Mouse (Mus musculus): Measurements from ENCODE around the gene Col5a3. TPM values are rescaled to one million over a fixed set of nuclear protein-coding genes. Genes with fewer than 3 reads are reported as not detected.
A peak's percentile ranks its signal among the peaks of the same experiment; 100 is the strongest.

Col5a3 gene
- polyA plus RNA-seq, 1 experiment from 2014 or later: 1.2 TPM

DNA sequence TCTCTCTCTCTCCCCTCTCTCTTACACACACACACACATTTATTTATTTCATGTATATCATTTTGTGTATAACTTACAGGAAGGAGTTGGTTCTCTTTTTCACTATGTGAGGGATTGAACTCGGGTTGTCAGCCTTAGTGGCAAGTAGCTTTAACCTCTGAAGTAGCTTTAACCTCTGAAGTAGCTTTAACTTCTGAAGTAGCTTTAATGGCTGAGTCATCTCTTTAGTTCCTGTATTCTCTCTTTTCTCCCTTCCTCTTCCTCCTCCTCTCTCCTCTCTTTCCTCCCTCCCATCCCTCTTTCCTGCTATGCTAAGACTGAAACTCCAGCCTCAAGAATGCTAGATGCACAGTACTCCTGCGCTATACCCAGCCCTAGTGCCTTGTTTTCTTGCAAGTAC lies 56.6 kb downstream of the Col5a3 start:
- no peak for TF ChIP-seq CTCF (IDR thresholded peaks at IDR 0.05; ENCODE audit: low read depth)
- Histone ChIP-seq H3K27me3 (replicated peaks; ENCODE audit: control insufficient read depth, insufficient read depth, low read length) (no peaks in the 10 kb centered on the region), H3K4me2 (replicated peaks; ENCODE audit: low read depth) (no peak overlapping the region), H3K36me3 (ENCODE audit: control insufficient read depth, insufficient read depth) (no peaks in the 10 kb centered on the region), H3K4me1 (replicated peaks; ENCODE audit: control insufficient read depth, insufficient read depth, low read length) (no peaks in the 10 kb centered on the region), H3K4me3 (ENCODE audit: low read depth, low read length) (no peak overlapping the region), H3K27ac (ENCODE audit: low read depth, low read length) (no peak overlapping the region), H3K9ac (ENCODE audit: low read depth, low read length) (no peak overlapping the region), H3K9me3 (ENCODE audit: control insufficient read depth) (no peaks in the 10 kb centered on the region)
- 82% methylated on average over 2 of the region's 2 CpGs for WGBS
- no peak for ATAC-seq

DNA sequence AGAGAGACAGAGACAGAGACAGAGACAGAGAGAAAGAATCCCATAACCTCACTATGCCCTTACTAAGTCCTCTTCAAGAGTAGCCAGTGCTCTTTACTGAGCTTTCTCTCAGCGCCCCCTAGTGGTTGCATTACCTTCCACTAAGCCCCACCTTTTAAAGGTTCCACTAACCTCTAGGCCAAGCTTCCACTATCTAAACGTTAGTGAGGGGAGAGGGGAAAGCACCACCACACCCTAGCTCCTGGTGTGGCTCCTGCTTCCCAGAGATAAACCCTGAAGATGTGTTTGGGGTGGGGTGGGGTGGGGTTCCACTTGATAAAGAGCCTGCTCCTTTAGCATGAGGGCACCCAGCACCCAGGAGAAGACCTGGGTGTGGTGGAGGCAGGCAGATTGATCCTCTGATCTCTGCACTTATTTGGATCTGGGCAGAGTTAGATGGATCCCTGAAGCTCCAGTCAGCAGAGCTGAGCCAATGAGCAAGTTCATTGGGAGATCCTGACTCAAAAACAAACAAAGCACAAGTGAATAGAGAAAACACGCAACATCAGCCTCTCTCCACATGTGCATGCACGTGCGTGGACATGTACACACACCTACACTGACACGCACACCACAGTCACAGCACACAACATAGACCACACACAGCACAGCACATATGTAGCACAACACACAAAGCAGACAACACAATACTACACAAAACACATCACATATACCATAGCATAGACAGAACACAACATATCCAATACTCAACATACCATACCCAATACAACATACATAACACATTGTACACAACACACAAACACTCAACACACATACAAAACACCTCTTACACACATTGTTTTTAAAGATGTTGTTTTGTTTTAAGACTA lies 57.5 kb downstream of the Col5a3 start:
- Histone ChIP-seq H3K4me1 (replicated peaks; ENCODE audit: control insufficient read depth, insufficient read depth, low read length) (no peaks in the 10 kb centered on the region), H3K9me3 (ENCODE audit: control insufficient read depth) (no peaks in the 10 kb centered on the region), H3K27me3 (replicated peaks; ENCODE audit: control insufficient read depth, insufficient read depth, low read length) (no peaks in the 10 kb centered on the region), H3K4me2 (replicated peaks; ENCODE audit: low read depth) (no peak overlapping the region), H3K36me3 (ENCODE audit: control insufficient read depth, insufficient read depth) (no peaks in the 10 kb centered on the region), H3K9ac (ENCODE audit: low read depth, low read length) (no peak overlapping the region), H3K27ac (ENCODE audit: low read depth, low read length) (no peak overlapping the region), H3K4me3 (ENCODE audit: low read depth, low read length) (no peak overlapping the region)
- TF ChIP-seq CTCF (IDR thresholded peaks at IDR 0.05; ENCODE audit: low read depth): peak; percentile 86
- peak; percentile 40; the same call in 1 of the 2 replicates for ATAC-seq
- 60% methylated on average over 6 of the region's 6 CpGs for WGBS

DNA sequence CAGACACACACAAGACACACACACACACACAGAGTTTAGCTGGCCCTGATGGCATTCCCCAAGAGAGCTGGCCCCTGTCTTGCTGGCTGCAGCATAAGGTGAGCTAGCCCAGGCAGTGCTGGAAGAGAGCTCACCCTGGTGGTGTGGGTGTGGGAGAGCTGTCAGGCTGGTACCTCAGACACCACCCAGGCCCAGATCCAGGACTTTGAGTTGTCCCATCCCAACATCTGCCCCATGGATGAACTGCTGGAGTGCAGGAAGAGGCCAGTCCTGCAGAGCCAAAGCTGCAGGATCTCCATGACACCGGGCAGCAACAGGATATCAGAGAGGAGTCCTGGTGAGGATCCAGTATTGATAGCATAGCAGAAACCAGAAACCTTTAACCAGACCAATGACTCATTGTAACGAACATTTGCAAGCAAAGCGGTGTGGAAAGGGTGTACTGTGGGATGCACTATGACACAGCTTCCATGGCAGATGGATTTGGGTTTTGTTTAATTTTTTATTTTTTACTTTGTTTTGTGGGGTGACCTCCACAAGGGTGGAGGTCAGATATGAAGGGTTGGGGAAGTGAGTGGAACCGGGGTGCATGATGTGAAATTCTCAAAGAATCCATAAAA lies 58.7 kb downstream of the Col5a3 start:
- H3K4me2 ChIP-seq (replicated peaks; ENCODE audit: low read depth): no peak overlapping the region
- WGBS: 85% methylated on average over 4 of the region's 4 CpGs
- no peak overlapping the region for H3K27ac ChIP-seq (ENCODE audit: low read depth, low read length)
- H3K9ac ChIP-seq (ENCODE audit: low read depth, low read length): no peak overlapping the region
- no peak for ATAC-seq
- no peaks in the 10 kb centered on the region for H3K4me1 ChIP-seq (replicated peaks; ENCODE audit: control insufficient read depth, insufficient read depth, low read length)
- H3K4me3 ChIP-seq (ENCODE audit: low read depth, low read length): no peak overlapping the region
- no peaks in the 10 kb centered on the region for H3K36me3 ChIP-seq (ENCODE audit: control insufficient read depth, insufficient read depth)
- H3K27me3 ChIP-seq (replicated peaks; ENCODE audit: control insufficient read depth, insufficient read depth, low read length): no peaks in the 10 kb centered on the region
- TF ChIP-seq CTCF (IDR thresholded peaks at IDR 0.05; ENCODE audit: low read depth): no peak
- H3K9me3 ChIP-seq (ENCODE audit: control insufficient read depth): no peaks in the 10 kb centered on the region

DNA sequence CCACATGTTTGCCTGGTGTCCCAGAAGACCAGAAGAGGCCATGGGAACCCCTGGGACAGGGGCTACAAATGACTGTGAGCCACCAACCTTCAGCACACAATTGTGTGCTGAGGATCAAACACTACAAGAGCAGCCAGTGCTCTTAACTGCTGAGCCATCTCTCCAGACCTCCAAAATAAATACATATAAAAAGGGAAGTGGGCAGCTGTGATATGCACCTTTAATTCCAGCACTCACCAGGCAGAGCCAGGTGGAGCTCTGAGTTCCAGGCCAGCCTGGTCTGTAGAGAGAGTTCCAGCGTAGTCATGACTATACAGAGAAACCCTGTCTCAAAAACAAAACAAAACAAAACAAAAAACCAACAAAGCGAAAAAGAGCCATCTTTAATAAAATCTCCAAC lies 60.5 kb downstream of the Col5a3 start:
- Histone ChIP-seq H3K9me3 (ENCODE audit: control insufficient read depth) (no peaks in the 10 kb centered on the region), H3K36me3 (ENCODE audit: control insufficient read depth, insufficient read depth) (no peaks in the 10 kb centered on the region), H3K27me3 (replicated peaks; ENCODE audit: control insufficient read depth, insufficient read depth, low read length) (no peaks in the 10 kb centered on the region), H3K4me1 (replicated peaks; ENCODE audit: control insufficient read depth, insufficient read depth, low read length) (no peaks in the 10 kb centered on the region), H3K27ac (ENCODE audit: low read depth, low read length) (no peak overlapping the region), H3K4me3 (ENCODE audit: low read depth, low read length) (no peak overlapping the region), H3K9ac (ENCODE audit: low read depth, low read length) (no peak overlapping the region), H3K4me2 (replicated peaks; ENCODE audit: low read depth) (no peak overlapping the region)
- TF ChIP-seq CTCF (IDR thresholded peaks at IDR 0.05; ENCODE audit: low read depth): no peak
- no peak for ATAC-seq
- WGBS: 77% methylated on average over 2 of the region's 2 CpGs

DNA sequence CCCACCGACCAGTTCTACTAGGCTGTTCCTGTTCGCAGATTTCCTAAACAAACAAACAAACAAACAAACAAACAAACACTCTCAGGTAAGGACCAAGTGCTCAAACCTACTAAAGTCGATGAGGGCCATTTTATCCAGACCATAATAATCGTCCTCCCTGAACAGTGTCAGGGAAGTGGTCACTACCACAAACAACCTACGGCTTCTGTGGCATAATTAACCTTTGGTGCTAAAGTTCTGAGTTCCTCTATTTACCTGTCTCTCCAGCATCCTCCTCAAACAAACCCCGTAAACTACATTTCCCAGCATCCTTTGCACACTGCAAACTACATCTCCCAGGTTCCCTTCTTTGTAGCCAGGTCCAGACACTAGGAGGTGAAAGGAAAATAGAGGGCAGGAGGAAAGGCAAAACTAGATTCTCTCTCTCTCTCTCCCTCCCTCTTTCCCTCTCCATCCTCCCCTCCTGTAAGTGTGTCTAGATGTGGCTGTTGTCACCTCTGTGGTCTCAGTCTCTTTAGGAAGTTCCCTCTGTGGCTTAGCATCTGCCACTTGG lies 63.3 kb downstream of the Col5a3 start:
- Histone ChIP-seq H3K9me3 (ENCODE audit: control insufficient read depth) (no peaks in the 10 kb centered on the region), H3K27ac (ENCODE audit: low read depth, low read length) (no peak overlapping the region), H3K4me3 (ENCODE audit: low read depth, low read length) (no peak overlapping the region), H3K4me2 (replicated peaks; ENCODE audit: low read depth) (no peak overlapping the region), H3K4me1 (replicated peaks; ENCODE audit: control insufficient read depth, insufficient read depth, low read length) (no peaks in the 10 kb centered on the region), H3K27me3 (replicated peaks; ENCODE audit: control insufficient read depth, insufficient read depth, low read length) (peaks cover 10% of the 10 kb centered on the region), H3K36me3 (ENCODE audit: control insufficient read depth, insufficient read depth) (no peaks in the 10 kb centered on the region), H3K9ac (ENCODE audit: low read depth, low read length) (no peak overlapping the region)
- 51% methylated on average over 6 of the region's 6 CpGs for WGBS
- no peak for TF ChIP-seq CTCF (IDR thresholded peaks at IDR 0.05; ENCODE audit: low read depth)
- ATAC-seq: no peak

DNA sequence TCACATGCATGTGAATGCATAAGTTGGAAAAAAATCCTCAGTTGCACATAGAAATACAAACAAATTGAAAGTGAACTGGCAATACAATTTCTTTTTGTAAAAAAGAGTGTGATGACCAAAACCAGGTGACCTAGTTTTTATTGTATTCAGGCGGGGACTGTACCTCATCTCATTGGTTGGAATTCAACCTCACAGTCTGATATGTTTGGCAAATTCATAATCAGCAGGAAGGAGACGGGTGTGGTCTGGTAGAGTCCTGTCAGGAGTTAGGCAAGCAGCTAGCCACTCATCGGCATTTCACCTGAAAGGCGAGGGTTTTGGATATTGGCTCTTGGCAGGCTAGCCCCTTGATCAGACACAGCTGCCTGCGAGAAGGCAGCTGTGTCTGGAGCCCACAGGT lies 65.7 kb downstream of the Col5a3 start:
- H3K4me2 ChIP-seq (replicated peaks; ENCODE audit: low read depth): no peak overlapping the region
- 37% methylated on average over 5 of the region's 5 CpGs for WGBS

More for the DNA sequence above, 65.7 kb downstream of the Col5a3 start:
- ATAC-seq: no peak
- no peaks in the 10 kb centered on the region for H3K9me3 ChIP-seq (ENCODE audit: control insufficient read depth)
- H3K4me1 ChIP-seq (replicated peaks; ENCODE audit: control insufficient read depth, insufficient read depth, low read length): no peaks in the 10 kb centered on the region
- no peak overlapping the region for H3K27ac ChIP-seq (ENCODE audit: low read depth, low read length)
- H3K36me3 ChIP-seq (ENCODE audit: control insufficient read depth, insufficient read depth): no peaks in the 10 kb centered on the region
- peaks cover 31% of the 10 kb centered on the region for H3K27me3 ChIP-seq (replicated peaks; ENCODE audit: control insufficient read depth, insufficient read depth, low read length)
- H3K4me3 ChIP-seq (ENCODE audit: low read depth, low read length): no peak overlapping the region
- H3K9ac ChIP-seq (ENCODE audit: low read depth, low read length): no peak overlapping the region
- TF ChIP-seq CTCF (IDR thresholded peaks at IDR 0.05; ENCODE audit: low read depth): no peak

Measured in intestine, postnatal 0 days (tissue).